Mouse (Mus musculus): Measurements from ENCODE around the gene Prpf39. TPM values are rescaled to one million over a fixed set of nuclear protein-coding genes. Genes with fewer than 3 reads are reported as not detected.

Gene Prpf39
- polyA plus RNA-seq, 1 experiment from 2014 or later, result 68.1 TPM

Other genes starting within 250 kb of the Prpf39 start
- 2.3 and 3.5 TPM in 2 replicates for gene Gm527, start 118.4 kb upstream of the Prpf39 start, polyA plus RNA-seq (2015; fragmentation: Nextera tagmentation; extraction: Ambion mirVana)
- 14.0 and 15.6 TPM in 2 replicates for gene Klhl28, start 70.8 kb upstream of the Prpf39 start, polyA plus RNA-seq (2015; fragmentation: Nextera tagmentation; extraction: Ambion mirVana)
- gene Togaram1, start 70.5 kb upstream of the Prpf39 start, polyA plus RNA-seq (2015; fragmentation: Nextera tagmentation; extraction: Ambion mirVana), result 31.6 and 32.8 TPM in 2 replicates
- 495 and 555 TPM in 2 replicates for gene Fkbp3, start 37.7 kb downstream of the Prpf39 start, polyA plus RNA-seq (2015; fragmentation: Nextera tagmentation; extraction: Ambion mirVana)
- gene Fancm, start 39.3 kb downstream of the Prpf39 start, polyA plus RNA-seq (2015; fragmentation: Nextera tagmentation; extraction: Ambion mirVana), result 11.1 and 12.0 TPM in 2 replicates
- 69.1 and 71.8 TPM in 2 replicates for gene Mis18bp1, start 136.3 kb downstream of the Prpf39 start, polyA plus RNA-seq (2015; fragmentation: Nextera tagmentation; extraction: Ambion mirVana)
- gene Wdr20rt, start 189.2 kb downstream of the Prpf39 start, polyA plus RNA-seq (2015; fragmentation: Nextera tagmentation; extraction: Ambion mirVana), result not detected in 2 replicates